Mouse (Mus musculus) thymus, postnatal 0 days (tissue): ENCODE results near the gene Sort1. TPM values are rescaled to one million over a fixed set of nuclear protein-coding genes. Genes with fewer than 3 reads are reported as not detected.

ENCODE experiments used
- polyA plus RNA-seq: library from polyadenylated mRNA; unstranded; fragments of >200 nt; fragmentation: Nextera tagmentation; extraction: Ambion mirVana; gene quantifications from 2 replicates; pipeline ENCODE4 v1.2.1, GENCODE M21; 2015

Sort1 gene
- polyA plus RNA-seq, 1 experiment from 2014 or later, result 2.7 TPM

Other genes with a start within 250 kb of the Sort1 start
- gene Gstm4, start 239.2 kb upstream of the Sort1 start, polyA plus RNA-seq, result 10.8 and 11.6 TPM in 2 replicates
- 29.2 and 31.4 TPM in 2 replicates for gene Ampd2, start 197.4 kb upstream of the Sort1 start, polyA plus RNA-seq
- gene Gnat2, start 191.3 kb upstream of the Sort1 start, polyA plus RNA-seq, result 0.59 and 0.68 TPM in 2 replicates
- gene Gnai3, start 137.9 kb upstream of the Sort1 start, polyA plus RNA-seq, result 164 and 168 TPM in 2 replicates
- 0.05 TPM in 1 of 2 replicates, not detected in the other for gene Gpr61, start 129.2 kb upstream of the Sort1 start, polyA plus RNA-seq
- 1.4 and 1.6 TPM in 2 replicates for gene Amigo1, start 97.7 kb upstream of the Sort1 start, polyA plus RNA-seq
- 7.5 and 9.1 TPM in 2 replicates for gene Cyb561d1, start 82.9 kb upstream of the Sort1 start, polyA plus RNA-seq
- gene Atxn7l2, start 73.1 kb upstream of the Sort1 start, polyA plus RNA-seq, result 14.2 and 15.7 TPM in 2 replicates
- 0.10 and 0.14 TPM in 2 replicates for gene Sypl2, start 57.4 kb upstream of the Sort1 start, polyA plus RNA-seq
- 311 and 322 TPM in 2 replicates for gene Psma5, start 27.2 kb upstream of the Sort1 start, polyA plus RNA-seq
- gene Mybphl, start 80.8 kb downstream of the Sort1 start, polyA plus RNA-seq, result 0.23 and 0.29 TPM in 2 replicates
- gene Psrc1, start 99.8 kb downstream of the Sort1 start, polyA plus RNA-seq, result 16.7 and 17.1 TPM in 2 replicates
- gene Celsr2, start 131.5 kb downstream of the Sort1 start, polyA plus RNA-seq, result 2.2 and 3.4 TPM in 2 replicates
- 122 and 127 TPM in 2 replicates for gene Sars, start 161.1 kb downstream of the Sort1 start, polyA plus RNA-seq